Mouse (Mus musculus) heart, postnatal 4 days (tissue): ENCODE measurements at regions not wholly inside any gene's neighbourhood (a gene's known extent, or its start where the extent isn't known, plus 50 kb on each side); places are given as distances from the start of the nearest gene placed in this dataset.

Source experiments
- DNase-seq: peaks from one replicate; pipeline ENCODE4 v3.0.0; 2021

- DNase-seq, result no peak
Measured at GRCm38 (mm10) chr2:47424910-47425309, 1389.0 kb upstream of the Acvr2a start.

DNA sequence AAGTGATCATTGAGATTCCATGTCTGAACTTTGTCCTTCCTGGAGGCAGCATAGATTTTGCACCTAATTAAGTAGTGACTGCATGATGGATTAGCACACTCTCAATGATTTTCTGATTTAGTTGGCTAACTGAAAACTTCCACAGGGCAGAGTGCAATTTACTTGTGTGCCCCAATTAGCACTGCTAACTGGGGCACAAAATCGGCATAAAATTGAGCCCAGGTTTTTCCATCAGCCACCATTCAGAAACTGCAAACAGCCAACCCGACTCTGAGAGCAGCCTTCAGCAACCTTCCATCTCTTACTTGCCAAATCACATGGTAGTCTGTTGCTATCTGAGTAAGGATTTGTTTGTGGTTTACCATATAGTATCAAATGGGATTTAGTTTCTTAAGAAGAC is 1384.1 kb upstream of the Acvr2a start:
- DNase-seq, result no peak

GRCm38 (mm10) chr2:47466043-47466442 is 1347.9 kb upstream of the Acvr2a start:
- DNase-seq, result no peak

DNA sequence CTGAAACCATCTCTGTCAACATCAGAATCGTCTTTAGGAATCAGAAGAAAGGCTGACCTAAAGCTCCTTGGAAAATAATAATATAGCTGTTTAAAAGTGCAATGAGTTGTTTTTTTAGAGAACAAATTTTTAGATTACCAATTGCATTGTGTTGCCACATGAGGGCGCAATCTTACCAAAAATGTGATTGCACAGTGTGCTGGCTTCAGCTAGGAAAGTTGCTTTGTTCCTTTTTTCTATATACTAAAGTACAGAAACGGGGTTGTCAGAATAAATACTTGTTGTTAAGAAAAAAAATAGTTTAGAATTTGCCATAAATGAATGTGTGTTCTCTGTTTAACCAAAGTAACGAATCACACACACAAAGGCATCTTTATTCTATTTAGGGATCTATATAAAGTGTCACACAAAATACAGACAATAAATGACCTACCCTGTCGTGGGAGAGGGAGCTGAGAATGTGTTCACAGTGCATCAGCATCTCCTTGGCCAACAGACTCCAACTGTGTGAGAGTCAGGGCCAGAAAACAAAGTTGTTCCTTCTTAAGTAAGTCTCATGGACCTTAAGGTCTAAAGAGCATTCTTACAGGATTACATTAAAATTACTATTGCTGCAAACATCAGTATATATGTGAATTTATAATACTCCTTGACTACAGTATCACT is 1321.9 kb upstream of the Acvr2a start:
- DNase-seq, result peak; percentile 57
